Mouse (Mus musculus) c-Kit-positive CD71-positive TER-119-positive erythroid progenitor cells, embryonic 14.5 days (primary cell): ENCODE results near the gene Dusp28.

ENCODE experiments used
- DNase-seq: peaks from one replicate; pipeline ENCODE4 v3.0.0-alpha.2; 2013; ENCODE audit warnings: low spot score

Gene Dusp28

GRCm38 (mm10) chr1:92907632-92908360 is 1.0 kb downstream of the Dusp28 start:
- no peak for DNase-seq

- no peak for DNase-seq
Observed at GRCm38 (mm10) chr1:92908664-92909063, 1.9 kb downstream of the Dusp28 start.

GRCm38 (mm10) chr1:92909068-92909467 is 2.3 kb downstream of the Dusp28 start:
- no peak for DNase-seq

- DNase-seq = peak; percentile 29
Observed at GRCm38 (mm10) chr1:92910239-92910885, 3.6 kb downstream of the Dusp28 start, which contains the start of gene Rnpepl1. Gene Rnpepl1, plus strand, starts transcription at chr1:92910783.

- no peak for DNase-seq
Observed at GRCm38 (mm10) chr1:92910925-92911720, 4.3 kb downstream of the Dusp28 start.

GRCm38 (mm10) chr1:92911721-92912138 is 4.9 kb downstream of the Dusp28 start:
- no peak for DNase-seq

- no peak for DNase-seq
Observed at GRCm38 (mm10) chr1:92912286-92912685, 5.5 kb downstream of the Dusp28 start.

GRCm38 (mm10) chr1:92914239-92914638 is 7.5 kb downstream of the Dusp28 start:
- DNase-seq = no peak

GRCm38 (mm10) chr1:92914993-92915392 is 8.2 kb downstream of the Dusp28 start:
- DNase-seq = no peak

- no peak for DNase-seq
Observed at GRCm38 (mm10) chr1:92916725-92917124, 9.9 kb downstream of the Dusp28 start.

- DNase-seq = no peak
Observed at GRCm38 (mm10) chr1:92919151-92919550, 12.4 kb downstream of the Dusp28 start.

GRCm38 (mm10) chr1:92919775-92920174 is 13.0 kb downstream of the Dusp28 start:
- DNase-seq = no peak

GRCm38 (mm10) chr1:92920474-92921200 is 13.9 kb downstream of the Dusp28 start:
- no peak for DNase-seq

- no peak for DNase-seq
Observed at GRCm38 (mm10) chr1:92921496-92921895, 14.7 kb downstream of the Dusp28 start.

GRCm38 (mm10) chr1:92930171-92930706 is 23.5 kb downstream of the Dusp28 start:
- DNase-seq = no peak

GRCm38 (mm10) chr1:92933611-92934010 is 26.8 kb downstream of the Dusp28 start:
- no peak for DNase-seq

- DNase-seq = peak; percentile 92
Observed at GRCm38 (mm10) chr1:92934182-92934827, 27.5 kb downstream of the Dusp28 start, which contains the start of gene Capn10. Gene Capn10, plus strand, starts transcription at chr1:92934376.

- DNase-seq = peak; percentile 60
Observed at GRCm38 (mm10) chr1:92935054-92935962, 28.5 kb downstream of the Dusp28 start.

- DNase-seq = no peak
Observed at GRCm38 (mm10) chr1:92935977-92936376, 29.2 kb downstream of the Dusp28 start.

- DNase-seq = no peak
Observed at GRCm38 (mm10) chr1:92936467-92936866, 29.7 kb downstream of the Dusp28 start.
